Mouse (Mus musculus) urinary bladder, postnatal 36 days (tissue): ENCODE results near the gene Lmbrd1.
A peak's percentile ranks its signal among the peaks of the same experiment; 100 is the strongest.
"Not testable (repeated sequence)": the region's sequence is repeated elsewhere in the genome, so short reads cannot be mapped to it uniquely, and the experiment has no call there.

Source experiments
- DNase-seq, 2 experiments: peaks; one replicate each; pipeline ENCODE4 v3.0.0; 2022; ENCODE audit warnings: low spot score in 2 of 2, mixed read lengths in 1 of 2

The Lmbrd1 gene

GRCm38 (mm10) chr1:24678205-24678917 lies at the start of gene Lmbrd1:
Gene Lmbrd1 (plus strand): TSS chr1:24678630.
- peak; percentile 85 to 91 for DNase-seq

- no peak for DNase-seq
Observed at GRCm38 (mm10) chr1:24633553-24634132, 44.8 kb upstream of the Lmbrd1 start.

GRCm38 (mm10) chr1:24650100-24650499 lies 28.3 kb upstream of the Lmbrd1 start:
- no peak for DNase-seq

GRCm38 (mm10) chr1:24659914-24660313 lies 18.5 kb upstream of the Lmbrd1 start:
- no peak for DNase-seq

GRCm38 (mm10) chr1:24660662-24661061 lies 17.8 kb upstream of the Lmbrd1 start:
- DNase-seq: not testable (repeated sequence)

- DNase-seq: no peak
Observed at GRCm38 (mm10) chr1:24661551-24661950, 16.9 kb upstream of the Lmbrd1 start.

- DNase-seq: no peak
Observed at GRCm38 (mm10) chr1:24664158-24664557, 14.3 kb upstream of the Lmbrd1 start.

GRCm38 (mm10) chr1:24673231-24673630 lies 5.2 kb upstream of the Lmbrd1 start:
- no peak for DNase-seq

- DNase-seq: no peak
Observed at GRCm38 (mm10) chr1:24677706-24678105, 724 bp upstream of the Lmbrd1 start.

GRCm38 (mm10) chr1:24679071-24679470 lies 641 bp downstream of the Lmbrd1 start:
- DNase-seq: no peak

- no peak for DNase-seq
Observed at GRCm38 (mm10) chr1:24680991-24681390, 2.6 kb downstream of the Lmbrd1 start.

- DNase-seq: no peak
Observed at GRCm38 (mm10) chr1:24681946-24682345, 3.5 kb downstream of the Lmbrd1 start.

- no peak for DNase-seq
Observed at GRCm38 (mm10) chr1:24683947-24684346, 5.5 kb downstream of the Lmbrd1 start.

GRCm38 (mm10) chr1:24685606-24686005 lies 7.2 kb downstream of the Lmbrd1 start:
- DNase-seq: no peak

GRCm38 (mm10) chr1:24686235-24687021 lies 8.0 kb downstream of the Lmbrd1 start:
- no peak for DNase-seq

GRCm38 (mm10) chr1:24697677-24698076 lies 19.2 kb downstream of the Lmbrd1 start:
- no peak for DNase-seq

GRCm38 (mm10) chr1:24698146-24698880 lies 19.9 kb downstream of the Lmbrd1 start:
- no peak for DNase-seq

GRCm38 (mm10) chr1:24699320-24699719 lies 20.9 kb downstream of the Lmbrd1 start:
- DNase-seq: no peak

- DNase-seq: no peak
Observed at GRCm38 (mm10) chr1:24700241-24700640, 21.8 kb downstream of the Lmbrd1 start.

- DNase-seq: no peak
Observed at GRCm38 (mm10) chr1:24703821-24704220, 25.4 kb downstream of the Lmbrd1 start.

- no peak for DNase-seq
Observed at GRCm38 (mm10) chr1:24716301-24716700, 37.9 kb downstream of the Lmbrd1 start.

- DNase-seq: no peak
Observed at GRCm38 (mm10) chr1:24719621-24720020, 41.2 kb downstream of the Lmbrd1 start.
